Mouse (Mus musculus) kidney, embryonic 16.5 days (tissue): ENCODE results near the gene Catsperg2. TPM values are rescaled to one million over a fixed set of nuclear protein-coding genes. Genes with fewer than 3 reads are reported as not detected.
A peak's percentile ranks its signal among the peaks of the same experiment; 100 is the strongest.
"Not testable (repeated sequence)": the region's sequence is repeated elsewhere in the genome, so short reads cannot be mapped to it uniquely, and the experiment has no call there.

Experiments
- ATAC-seq: fragments of 200-750 bp; cut with Nextera tagmentation; 2 replicates; pipeline ENCODE4 v1.8.0; 2017; ENCODE audit warnings: moderate TSS enrichment; ENCODE audit not compliant: low FRiP score, low TSS enrichment
- H3K27ac ChIP-seq: fragments of 300-500 bp; sonication (generic); 2 replicates; pipeline ENCODE4 v1.5.1; 2014; ENCODE audit warnings: low read length
- H3K27me3 ChIP-seq: fragments of 300-500 bp; sonication (generic); 2 replicates; pipeline ENCODE4 v1.6.1; 2014; ENCODE audit warnings: low read length, control low read depth, mixed read lengths; ENCODE audit not compliant: insufficient read depth
- H3K36me3 ChIP-seq: fragments of 300-500 bp; sonication (generic); 2 replicates; pipeline ENCODE4 v1.6.1; 2014; ENCODE audit warnings: low read length, control low read depth, mixed read lengths; ENCODE audit not compliant: insufficient read depth
- H3K4me1 ChIP-seq: fragments of 300-500 bp; sonication (generic); 2 replicates; pipeline ENCODE4 v1.6.1; 2014; ENCODE audit warnings: low read length, control low read depth, mixed read lengths; ENCODE audit not compliant: insufficient read depth
- H3K4me2 ChIP-seq: fragments of 300-500 bp; sonication (generic); replicated peaks from 2 replicates; pipeline ENCODE4 v1.6.1; 2014; ENCODE audit warnings: low read depth, low read length
- H3K4me3 ChIP-seq: fragments of 300-500 bp; sonication (generic); 2 replicates; pipeline ENCODE4 v1.5.1; 2014; ENCODE audit warnings: mild to moderate bottlenecking, low read length
- H3K9ac ChIP-seq: fragments of 300-500 bp; sonication (generic); replicated peaks from 2 replicates; pipeline ENCODE4 v1.6.1; 2014; ENCODE audit warnings: low read length
- H3K9me3 ChIP-seq: fragments of 300-500 bp; sonication (generic); 2 replicates; pipeline ENCODE4 v1.6.1; 2016; ENCODE audit warnings: low read length, control low read depth
- WGBS: fragments of 180-500 bp; shearing (Covaris S2); extraction: QIAGEN DNeasy Blood & Tissue Kit; methylation state at CpG from one replicate; pipeline ENCODE4 v1.1.7; 2014; 5-methylcytosine and 5-hydroxymethylcytosine counted together
- microRNA counts: library from miRNA; unstranded; fragments of <30 nt; microRNA quantifications from one replicate; lab custom pipeline; 2016
- microRNA-seq: library from miRNA; unstranded; fragments of <30 nt; microRNA quantifications from one replicate; pipeline ENCODE4, GENCODE M21; 2016
- polyA plus RNA-seq: library from polyadenylated mRNA; unstranded; fragments of >200 nt; fragmentation: Nextera tagmentation; extraction: Ambion mirVana; gene quantifications from 2 replicates; pipeline ENCODE4 v1.2.1, GENCODE M21; 2015

The Catsperg2 gene
- polyA plus RNA-seq, 1 experiment from 2014 or later, result not detected

DNA sequence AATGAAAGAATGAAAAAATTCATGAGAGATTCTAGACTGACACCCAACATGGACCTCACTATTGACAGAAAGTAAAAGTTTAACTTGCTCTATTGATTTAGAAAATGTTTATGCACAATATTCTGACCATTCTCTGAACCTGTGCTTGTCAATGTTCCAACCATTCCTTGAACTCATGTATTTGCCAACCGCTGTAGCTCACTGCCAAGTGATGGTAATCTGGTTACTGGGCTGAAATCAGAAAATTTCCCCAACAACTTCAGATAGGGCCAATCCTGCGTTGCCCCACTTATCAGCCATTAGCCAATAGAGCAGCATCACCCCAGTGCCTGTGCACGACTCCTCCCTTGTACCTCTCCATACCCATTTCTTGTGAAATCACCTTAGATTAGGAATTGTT, 15.4 kb upstream of the Catsperg2 start:
- WGBS, result 89% methylated on average over 3 of the region's 3 CpGs
- Histone ChIP-seq H3K9ac (no peak overlapping the region), H3K9me3 (no peaks in the 10 kb centered on the region; the same call in 1 of the 2 replicates), H3K27me3 (no peaks in the 10 kb centered on the region), H3K4me3 (no peak overlapping the region), H3K4me2 (no peak overlapping the region), H3K27ac (no peak overlapping the region), H3K4me1 (no peaks in the 10 kb centered on the region), H3K36me3 (no peaks in the 10 kb centered on the region)
- no peak for ATAC-seq

DNA sequence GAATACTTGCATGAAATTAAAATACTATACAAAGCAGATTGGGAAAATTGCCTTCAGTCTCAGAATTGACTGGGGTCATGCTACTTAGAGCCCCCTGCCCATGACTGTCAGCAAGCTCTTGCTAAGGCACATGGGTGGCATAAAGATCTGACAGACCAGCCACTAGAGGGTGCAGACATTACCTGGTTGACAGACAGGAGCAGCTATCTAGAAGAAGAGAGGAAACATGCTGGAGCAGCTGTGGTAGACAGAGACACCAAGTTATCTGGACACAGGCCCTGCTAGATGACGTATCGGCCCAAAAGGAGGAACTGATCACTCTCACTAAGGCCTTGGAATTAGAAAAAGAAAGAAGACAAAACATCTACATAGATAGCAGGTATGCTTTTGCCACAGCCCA, 1.2 kb upstream of the Catsperg2 start:
- Histone ChIP-seq H3K4me1 (no peaks in the 10 kb centered on the region), H3K9ac (no peak overlapping the region), H3K9me3 (peaks cover 12% of the 10 kb centered on the region), H3K4me3 (no peak overlapping the region), H3K27ac (no peak overlapping the region), H3K36me3 (no peaks in the 10 kb centered on the region), H3K27me3 (no peaks in the 10 kb centered on the region), H3K4me2 (no peak overlapping the region)
- WGBS, result 96% methylated on average over 2 of the region's 2 CpGs
- ATAC-seq, result no peak

DNA sequence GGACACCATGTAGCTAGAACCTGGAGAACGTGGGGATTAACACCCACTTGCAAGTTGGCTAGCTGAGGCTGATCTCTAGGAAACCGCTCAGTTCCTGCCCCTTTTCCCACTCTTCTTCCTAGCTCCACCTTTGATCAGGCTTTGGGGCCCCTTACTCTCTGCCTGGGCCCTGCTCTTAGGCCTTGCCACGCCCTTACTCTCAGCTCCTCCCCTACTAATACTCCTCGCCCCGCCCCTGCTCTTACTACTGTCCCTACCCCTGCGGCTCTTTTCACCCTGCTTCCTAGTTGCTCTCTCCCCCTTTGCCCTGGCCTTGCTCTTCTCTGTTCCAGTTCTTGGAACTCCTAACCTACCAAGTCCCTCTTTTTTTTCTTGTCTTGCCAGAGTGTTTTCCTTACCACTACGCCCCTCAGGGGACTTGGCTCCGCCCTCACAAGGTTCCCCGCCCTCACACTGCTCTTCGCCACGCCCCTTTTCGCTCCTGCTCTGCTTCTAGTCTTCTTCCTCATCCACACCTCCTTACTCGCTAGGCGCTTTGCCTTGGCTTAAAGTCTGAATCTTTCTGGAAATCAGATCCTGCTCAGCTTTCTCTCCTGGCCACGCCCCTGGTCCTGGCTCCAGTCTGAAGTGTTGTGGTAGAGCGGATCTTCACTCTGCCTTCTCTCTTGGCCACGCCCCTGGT, 1.2 kb downstream of the Catsperg2 start:
- peak overlapping the region; percentile 6; the same call in 1 of the 2 replicates for H3K4me3 ChIP-seq
- H3K4me2 ChIP-seq, H3K9ac ChIP-seq, H3K36me3 ChIP-seq, H3K9me3 ChIP-seq, H3K27me3 ChIP-seq, ATAC-seq, H3K27ac ChIP-seq, H3K4me1 ChIP-seq: not testable (repeated sequence)
- 32% methylated on average over 16 of the region's 17 CpGs for WGBS

DNA sequence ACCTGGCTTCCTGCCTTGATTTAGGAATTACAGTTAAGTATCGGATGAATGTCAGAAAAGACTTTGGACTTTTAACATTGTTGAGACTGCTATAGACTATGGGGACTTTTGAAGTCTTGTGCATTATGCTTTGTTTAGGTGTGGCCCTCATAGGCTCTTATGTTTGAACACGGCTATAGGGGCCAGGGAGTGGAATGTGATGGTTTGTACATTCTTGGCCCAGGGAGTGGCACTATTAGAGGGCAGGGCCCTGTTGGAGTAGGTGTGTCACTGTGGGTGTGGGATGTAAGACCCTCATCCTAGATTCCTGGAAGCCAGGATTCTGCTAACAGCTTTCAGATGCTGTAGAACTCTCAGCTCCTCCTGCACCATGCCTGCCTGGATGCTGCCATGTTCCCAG, 17.9 kb downstream of the Catsperg2 start:
- H3K27ac ChIP-seq, H3K4me1 ChIP-seq, ATAC-seq, H3K36me3 ChIP-seq, H3K9me3 ChIP-seq, H3K9ac ChIP-seq, H3K27me3 ChIP-seq, H3K4me3 ChIP-seq, H3K4me2 ChIP-seq: not testable (repeated sequence)
- 84% methylated on average over 2 of the region's 2 CpGs for WGBS

DNA sequence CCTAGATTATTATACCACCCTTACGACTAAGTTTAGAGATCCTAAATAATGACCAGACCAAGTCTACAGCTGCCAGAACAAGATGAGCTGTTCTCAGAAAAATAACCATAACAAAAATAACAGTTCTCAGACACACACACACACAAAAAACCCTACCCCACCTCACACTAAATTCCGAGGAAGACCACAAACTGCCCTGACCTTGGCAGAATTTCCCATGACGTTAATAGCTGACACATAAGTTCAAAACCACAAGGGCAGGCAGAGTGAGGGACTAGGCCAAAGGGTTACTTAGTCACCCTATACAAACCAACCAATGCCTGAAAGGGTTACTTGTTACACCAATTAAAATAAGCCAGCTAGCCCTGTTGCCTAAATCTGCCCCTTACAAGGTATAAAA, 31.6 kb downstream of the Catsperg2 start:
- not testable (repeated sequence) for H3K27ac ChIP-seq
- WGBS, result 85% methylated on average over 3 of the region's 3 CpGs

DNA sequence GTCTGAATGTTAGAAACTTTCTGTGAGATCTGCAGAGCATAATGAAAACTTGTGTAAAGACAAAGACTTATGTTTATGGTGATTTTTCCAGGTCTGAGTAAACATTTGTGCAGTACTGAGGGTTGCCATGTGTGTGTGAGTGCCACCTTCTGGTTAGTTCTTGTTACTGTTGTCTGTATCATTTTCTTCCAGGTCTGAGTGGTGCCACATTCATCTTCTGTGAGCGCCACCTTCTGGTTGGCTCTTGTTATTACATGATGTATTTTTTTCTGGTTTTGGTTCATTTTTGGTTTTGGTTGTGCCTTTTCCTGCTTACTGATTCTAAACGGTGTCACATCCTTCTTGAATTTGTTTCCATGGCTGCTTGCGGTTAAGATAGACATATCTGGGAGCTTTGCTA, 45.0 kb downstream of the Catsperg2 start:
- H3K4me3 ChIP-seq, result no peak overlapping the region
- no peaks in the 10 kb centered on the region for H3K27me3 ChIP-seq
- 60% methylated on average over 3 of the region's 3 CpGs for WGBS
- H3K4me2 ChIP-seq, result no peak overlapping the region
- H3K9me3 ChIP-seq, result peaks cover 17% of the 10 kb centered on the region
- no peak overlapping the region for H3K9ac ChIP-seq
- no peaks in the 10 kb centered on the region for H3K4me1 ChIP-seq
- H3K36me3 ChIP-seq, result no peaks in the 10 kb centered on the region
- ATAC-seq, result no peak
- no peak overlapping the region for H3K27ac ChIP-seq

More for the DNA sequence above, 31.6 kb downstream of the Catsperg2 start:
- ATAC-seq, H3K9me3 ChIP-seq, H3K4me3 ChIP-seq, H3K27me3 ChIP-seq, H3K4me2 ChIP-seq, H3K9ac ChIP-seq, H3K36me3 ChIP-seq, H3K4me1 ChIP-seq: not testable (repeated sequence)

MicroRNAs encoded within 50 kb of the gene (microRNA counts, 519-probe panel; counts per million panel counts)
- microRNA mmu-miR-1964 (lab: Ali Mortazavi, UCI), result 1,557 counts per million, percentile 42 among the panel's probes with 10 or more counts

Small RNA genes lying within 50 kb of the gene (microRNA-seq; reads per million reads assigned to microRNA genes)
- gene Mir1964, result 2.1 reads per million, percentile 7 among the genes with 10 or more reads in this experiment

Other genes with a start within 250 kb of the Catsperg2 start
- gene Sipa1l3, start 208.4 kb downstream of the Catsperg2 start, polyA plus RNA-seq, result 15.3 and 15.8 TPM in 2 replicates
- gene Zfp84, start 41.5 kb upstream of the Catsperg2 start, polyA plus RNA-seq, result 15.3 and 17.4 TPM in 2 replicates
- 7.7 and 8.1 TPM in 2 replicates for gene Zfp30, start 57.0 kb upstream of the Catsperg2 start, polyA plus RNA-seq
- gene Zfp790, start 89.1 kb upstream of the Catsperg2 start, polyA plus RNA-seq, result 15.1 and 15.8 TPM in 2 replicates
- 6.0 and 6.4 TPM in 2 replicates for gene Zfp940, start 126.6 kb upstream of the Catsperg2 start, polyA plus RNA-seq
- gene Zfp420, start 132.9 kb upstream of the Catsperg2 start, polyA plus RNA-seq, result 8.0 and 9.3 TPM in 2 replicates
- 12.0 and 12.1 TPM in 2 replicates for gene Zfp27, start 179.5 kb upstream of the Catsperg2 start, polyA plus RNA-seq
- 5.3 and 5.7 TPM in 2 replicates for gene Zfp383, start 181.2 kb upstream of the Catsperg2 start, polyA plus RNA-seq
- gene Zfp74, start 227.1 kb upstream of the Catsperg2 start, polyA plus RNA-seq, result 11.4 and 14.2 TPM in 2 replicates